ENCODE assay signal across 22 mouse cellular contexts in genomic region chr4:57656861-57657260, GRCm38 (mm10).
DNase-seq lines count a peak whose midpoint lies in the region; ATAC-seq and TF ChIP-seq lines count a peak whose summit lies in the region.
"Had no signal": no experiment of that assay in that cellular context is flagged by ENCODE, and none has a peak within 500 bp of the region (broad histone marks: within the 10 kb centered on the region; RNA-seq: fewer than 3 reads in every experiment).

No protein-coding gene starts in this region.

- DNase-seq in hindbrain, postnatal 0 days (ENCODE audit: low spot score), result no peak
- DNase-seq in hindbrain, embryonic 10.5 days (ENCODE audit: low spot score), result no peak
- no peak for DNase-seq in midbrain, postnatal 0 days (ENCODE audit: low spot score)
- DNase-seq in R1 (ENCODE audit: low read depth, low spot score), result peak; percentile 47
- peak; percentile 50 for DNase-seq in naive thymus-derived CD4-positive, alpha-beta T cell, adult 2 months (ENCODE audit: low read depth)
- no peak for DNase-seq in adrenal gland, postnatal 36 days
- DNase-seq: adrenal gland, adult 2 months; embryo, embryonic 11 days; heart, postnatal 36 days; kidney, adult 9 months; kidney, postnatal 14 days had no signal

- no peak overlapping the region for H3K27ac ChIP-seq in hindbrain, postnatal 0 days
- H3K27ac ChIP-seq in hindbrain, embryonic 10.5 days, result no peak overlapping the region
- H3K27ac ChIP-seq in midbrain, postnatal 0 days (ENCODE audit: low read depth, low read length), result no peak overlapping the region
- H3K27ac ChIP-seq in midbrain, embryonic 13.5 days, result no peak overlapping the region
- H3K27ac ChIP-seq: embryonic facial prominence, embryonic 13.5 days; forebrain, embryonic 12.5 days; heart, embryonic 13.5 days; hindbrain, embryonic 14.5 days; liver, embryonic 14.5 days; macrophage; neural tube, embryonic 15.5 days; stomach, embryonic 15.5 days had no signal

- H3K9me3 ChIP-seq in hindbrain, postnatal 0 days (ENCODE audit: low read length), result no peaks in the 10 kb centered on the region
- H3K9me3 ChIP-seq in hindbrain, embryonic 10.5 days, result no peaks in the 10 kb centered on the region
- no peaks in the 10 kb centered on the region for H3K9me3 ChIP-seq in midbrain, postnatal 0 days (ENCODE audit: low read length)
- no peaks in the 10 kb centered on the region for H3K9me3 ChIP-seq in midbrain, embryonic 13.5 days
- H3K9me3 ChIP-seq: forebrain, embryonic 12.5 days; heart, embryonic 13.5 days; neural tube, embryonic 15.5 days; stomach, embryonic 15.5 days had no signal

- TF ChIP-seq CTCF in hindbrain, postnatal 0 days (IDR thresholded peaks at IDR 0.05; ENCODE audit: low read depth), result 0 out of 2 replicates have a peak, but pooled peaks have one; percentile 16
- TF ChIP-seq CTCF in midbrain, postnatal 0 days (IDR thresholded peaks at IDR 0.05), result peak; percentile 34

- no peak overlapping the region for H3K9ac ChIP-seq in hindbrain, postnatal 0 days (replicated peaks; ENCODE audit: low read length)
- no peak overlapping the region for H3K9ac ChIP-seq in midbrain, postnatal 0 days (replicated peaks; ENCODE audit: low read length, poor library complexity, severe bottlenecking)
- H3K9ac ChIP-seq in midbrain, embryonic 13.5 days (replicated peaks), result no peak overlapping the region
- H3K9ac ChIP-seq: embryonic facial prominence, embryonic 13.5 days; forebrain, embryonic 12.5 days; heart, embryonic 13.5 days; hindbrain, embryonic 14.5 days; liver, embryonic 14.5 days; neural tube, embryonic 15.5 days; stomach, embryonic 15.5 days had no signal

- no peak overlapping the region for H3K4me3 ChIP-seq in hindbrain, postnatal 0 days (ENCODE audit: low read length)
- no peak overlapping the region for H3K4me3 ChIP-seq in hindbrain, embryonic 10.5 days
- H3K4me3 ChIP-seq in midbrain, postnatal 0 days (ENCODE audit: low read depth, low read length), result no peak overlapping the region
- H3K4me3 ChIP-seq in midbrain, embryonic 13.5 days (replicated peaks), result no peak overlapping the region
- H3K4me3 ChIP-seq: embryonic facial prominence, embryonic 13.5 days; erythroblast, embryonic 14.5 days; forebrain, embryonic 12.5 days; heart, embryonic 13.5 days; neural tube, embryonic 15.5 days; stomach, embryonic 15.5 days had no signal

- no peak for ATAC-seq in hindbrain, postnatal 0 days
- no peak for ATAC-seq in midbrain, postnatal 0 days (ENCODE audit: low FRiP score)
- no peak for ATAC-seq in midbrain, embryonic 13.5 days
- ATAC-seq: midbrain, embryonic 16.5 days had no signal

- no peaks in the 10 kb centered on the region for H3K27me3 ChIP-seq in hindbrain, postnatal 0 days (ENCODE audit: insufficient read depth, low read length)
- no peaks in the 10 kb centered on the region for H3K27me3 ChIP-seq in hindbrain, embryonic 10.5 days (ENCODE audit: insufficient read depth, poor library complexity, severe bottlenecking)
- H3K27me3 ChIP-seq in midbrain, postnatal 0 days (ENCODE audit: insufficient read depth, low read length), result no peaks in the 10 kb centered on the region
- no peaks in the 10 kb centered on the region for H3K27me3 ChIP-seq in midbrain, embryonic 13.5 days
- H3K27me3 ChIP-seq: embryonic facial prominence, embryonic 13.5 days; forebrain, embryonic 12.5 days; heart, embryonic 13.5 days; neural tube, embryonic 15.5 days; stomach, embryonic 15.5 days had no signal

- no peaks in the 10 kb centered on the region for H3K36me3 ChIP-seq in hindbrain, postnatal 0 days (ENCODE audit: insufficient read depth, low read length)
- H3K36me3 ChIP-seq in hindbrain, embryonic 10.5 days, result no peaks in the 10 kb centered on the region
- peaks cover 6% of the 10 kb centered on the region; the same call in 1 of the 2 replicates for H3K36me3 ChIP-seq in midbrain, postnatal 0 days (ENCODE audit: insufficient read depth, low read length)
- no peaks in the 10 kb centered on the region for H3K36me3 ChIP-seq in midbrain, embryonic 13.5 days
- H3K36me3 ChIP-seq: forebrain, embryonic 12.5 days; stomach, embryonic 15.5 days had no signal

- peaks cover 6% of the 10 kb centered on the region for H3K4me1 ChIP-seq in hindbrain, postnatal 0 days (ENCODE audit: insufficient read depth, low read length)
- H3K4me1 ChIP-seq in hindbrain, embryonic 10.5 days (replicated peaks), result peaks cover 17% of the 10 kb centered on the region
- peaks cover 6% of the 10 kb centered on the region; the same call in 1 of the 2 replicates for H3K4me1 ChIP-seq in midbrain, postnatal 0 days (ENCODE audit: insufficient read depth, low read length)
- peaks cover 16% of the 10 kb centered on the region for H3K4me1 ChIP-seq in midbrain, embryonic 13.5 days (replicated peaks)
- H3K4me1 ChIP-seq: embryonic facial prominence, embryonic 13.5 days; stomach, embryonic 15.5 days had no signal

- WGBS in hindbrain, postnatal 0 days, result 89% methylated on average over 3 of the region's 3 CpGs
- 83% methylated on average over 3 of the region's 3 CpGs for WGBS in hindbrain, embryonic 10.5 days
- 94% methylated on average over 3 of the region's 3 CpGs for WGBS in midbrain, postnatal 0 days
- 94% methylated on average over 3 of the region's 3 CpGs for WGBS in midbrain, embryonic 13.5 days

- H3K4me2 ChIP-seq in hindbrain, postnatal 0 days (ENCODE audit: low read depth, low read length), result no peak overlapping the region
- no peak overlapping the region for H3K4me2 ChIP-seq in midbrain, postnatal 0 days (ENCODE audit: low read depth, low read length, poor library complexity, severe bottlenecking)
- no peak overlapping the region for H3K4me2 ChIP-seq in midbrain, embryonic 13.5 days (replicated peaks)
- H3K4me2 ChIP-seq: embryonic facial prominence, embryonic 13.5 days; forebrain, embryonic 12.5 days; heart, embryonic 13.5 days; hindbrain, embryonic 14.5 days; neural tube, embryonic 15.5 days; stomach, embryonic 15.5 days had no signal

Comparison
In these comparisons a context has a peak if more than half of its experiments do, and no peak if none do; other contexts are left out.
1. DNase-seq: peak in R1 (single experiment) and naive thymus-derived CD4-positive, alpha-beta T cell, adult 2 months (single experiment); none in hindbrain, postnatal 0 days (single experiment), hindbrain, embryonic 10.5 days (single experiment), midbrain, postnatal 0 days (single experiment) and adrenal gland, postnatal 36 days (0 of 2).